Mouse (Mus musculus) liver, embryonic 15.5 days (tissue): ENCODE measurements at regions not wholly inside any gene's neighbourhood (a gene's known extent, or its start where the extent isn't known, plus 50 kb on each side); places are given as distances from the start of the nearest gene placed in this dataset.

ENCODE experiments used
- ATAC-seq: fragments of 200-750 bp; cut with Nextera tagmentation; 2 replicates; pipeline ENCODE4 v1.8.0; 2017; ENCODE audit warnings: moderate number of reproducible peaks, mild to moderate bottlenecking, moderate library complexity; ENCODE audit not compliant: insufficient read depth
- H3K27ac ChIP-seq: fragments of 300-500 bp; sonication (generic); replicated peaks from 2 replicates; pipeline ENCODE4 v1.5.1; 2015; ENCODE audit warnings: mild to moderate bottlenecking, inconsistent platforms
- H3K27me3 ChIP-seq: fragments of 300-500 bp; sonication (generic); 2 replicates; pipeline ENCODE4 v1.6.1; 2015; ENCODE audit warnings: mild to moderate bottlenecking, inconsistent platforms
- H3K36me3 ChIP-seq: fragments of 300-500 bp; sonication (generic); replicated peaks from 2 replicates; pipeline ENCODE4 v1.6.1; 2015; ENCODE audit warnings: moderate library complexity, mild to moderate bottlenecking, inconsistent platforms
- H3K4me1 ChIP-seq: fragments of 300-500 bp; sonication (generic); replicated peaks from 2 replicates; pipeline ENCODE4 v1.6.1; 2015; ENCODE audit warnings: inconsistent platforms
- H3K4me2 ChIP-seq: fragments of 300-500 bp; sonication (generic); 2 replicates; pipeline ENCODE4 v1.6.1; 2015; ENCODE audit warnings: moderate library complexity, mild to moderate bottlenecking, inconsistent platforms
- H3K4me3 ChIP-seq: fragments of 300-500 bp; sonication (generic); replicated peaks from 2 replicates; pipeline ENCODE4 v1.5.1; 2015; ENCODE audit warnings: mild to moderate bottlenecking, inconsistent platforms
- H3K9ac ChIP-seq: fragments of 300-500 bp; sonication (generic); 2 replicates; pipeline ENCODE4 v1.6.1; 2015; ENCODE audit warnings: moderate library complexity, mild to moderate bottlenecking, inconsistent platforms
- H3K9me3 ChIP-seq: fragments of 300-500 bp; sonication (generic); replicated peaks from 2 replicates; pipeline ENCODE4 v1.6.1; 2016; ENCODE audit warnings: inconsistent platforms
- WGBS: fragments of 180-500 bp; shearing (Covaris S2); methylation state at CpG from one replicate; pipeline ENCODE4 v1.1.7; 2015; ENCODE audit warnings: mixed read lengths; ENCODE audit not compliant: insufficient replicate concordance; 5-methylcytosine and 5-hydroxymethylcytosine counted together

DNA sequence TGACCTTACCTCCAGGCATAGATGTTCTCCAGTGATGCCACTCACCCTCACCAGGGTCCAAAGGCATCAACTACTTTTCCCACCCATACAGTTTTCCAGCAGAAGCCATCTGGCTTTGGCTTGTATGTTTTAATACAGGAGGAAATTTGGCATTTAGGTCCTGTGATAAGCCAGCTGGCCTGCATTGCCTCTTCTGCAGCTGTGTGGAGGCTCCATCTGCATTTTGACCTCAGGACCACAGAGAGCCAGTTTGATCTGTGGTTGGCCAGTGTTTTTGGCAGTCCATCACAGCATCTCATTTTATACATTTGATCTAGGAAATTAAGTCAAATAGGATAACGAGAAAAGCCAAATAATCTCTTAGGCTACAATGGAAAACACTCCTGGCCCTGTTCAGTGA, 315.1 kb upstream of the Sphkap start:
- Histone ChIP-seq H3K9me3 (no peaks in the 10 kb centered on the region), H3K4me1 (no peaks in the 10 kb centered on the region), H3K9ac (no peak overlapping the region), H3K4me2 (no peak overlapping the region), H3K27ac (no peak overlapping the region), H3K36me3 (no peaks in the 10 kb centered on the region), H3K27me3 (no peaks in the 10 kb centered on the region), H3K4me3 (no peak overlapping the region)
- 38% methylated on average over 1 of the region's 1 CpGs for WGBS
- no peak for ATAC-seq

DNA sequence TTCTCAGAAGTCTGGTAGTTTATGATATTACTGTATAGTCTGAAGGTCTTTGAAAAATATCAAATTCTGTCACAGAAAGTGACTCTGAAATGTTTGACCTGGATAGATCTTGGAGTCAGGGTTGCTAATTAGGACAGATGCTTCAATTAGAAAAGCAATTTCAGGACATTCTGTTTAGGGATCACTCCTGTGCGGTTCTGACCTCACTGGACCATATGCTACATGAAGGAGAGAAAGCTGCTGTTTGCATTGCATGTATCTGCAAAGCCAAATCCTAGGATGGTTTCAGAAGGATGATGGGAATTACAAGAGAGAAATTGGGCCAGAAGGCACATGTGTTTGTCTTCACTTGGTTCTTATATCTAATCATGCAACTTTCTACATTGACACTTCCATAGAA, 312.2 kb upstream of the Sphkap start:
- H3K9me3 ChIP-seq, result no peaks in the 10 kb centered on the region
- no peaks in the 10 kb centered on the region for H3K36me3 ChIP-seq
- 58% methylated on average over 1 of the region's 1 CpGs for WGBS
- H3K4me2 ChIP-seq, result no peak overlapping the region
- no peak for ATAC-seq
- H3K4me3 ChIP-seq, result no peak overlapping the region
- no peak overlapping the region for H3K27ac ChIP-seq
- H3K27me3 ChIP-seq, result no peaks in the 10 kb centered on the region
- no peak overlapping the region for H3K9ac ChIP-seq
- no peaks in the 10 kb centered on the region for H3K4me1 ChIP-seq

DNA sequence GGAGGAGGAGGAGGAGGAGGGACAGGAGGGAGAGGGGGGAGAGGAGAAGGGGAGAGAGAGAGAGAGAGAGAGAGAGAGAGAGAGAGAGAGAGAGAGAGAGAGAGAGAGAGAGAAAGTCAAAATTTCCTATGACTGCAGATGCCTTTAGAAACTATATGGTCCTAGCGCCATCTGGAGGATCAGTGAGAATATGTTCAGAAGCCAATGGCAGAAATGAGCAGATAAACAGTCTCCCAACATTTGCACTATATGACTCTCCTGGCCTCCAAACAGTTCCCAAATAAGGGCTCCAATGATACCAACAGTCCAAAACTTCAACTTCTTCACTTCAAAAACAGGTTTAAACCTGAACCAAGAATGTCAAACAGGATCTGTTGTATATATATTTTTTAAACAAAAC, 309.1 kb upstream of the Sphkap start:
- ATAC-seq, result no peak
- no peaks in the 10 kb centered on the region for H3K27me3 ChIP-seq
- WGBS, result 0% methylated on average over 1 of the region's 1 CpGs
- no peaks in the 10 kb centered on the region for H3K36me3 ChIP-seq
- H3K4me2 ChIP-seq, result no peak overlapping the region
- H3K4me1 ChIP-seq, result no peaks in the 10 kb centered on the region
- H3K27ac ChIP-seq, result no peak overlapping the region
- no peaks in the 10 kb centered on the region for H3K9me3 ChIP-seq
- H3K9ac ChIP-seq, result no peak overlapping the region
- no peak overlapping the region for H3K4me3 ChIP-seq

DNA sequence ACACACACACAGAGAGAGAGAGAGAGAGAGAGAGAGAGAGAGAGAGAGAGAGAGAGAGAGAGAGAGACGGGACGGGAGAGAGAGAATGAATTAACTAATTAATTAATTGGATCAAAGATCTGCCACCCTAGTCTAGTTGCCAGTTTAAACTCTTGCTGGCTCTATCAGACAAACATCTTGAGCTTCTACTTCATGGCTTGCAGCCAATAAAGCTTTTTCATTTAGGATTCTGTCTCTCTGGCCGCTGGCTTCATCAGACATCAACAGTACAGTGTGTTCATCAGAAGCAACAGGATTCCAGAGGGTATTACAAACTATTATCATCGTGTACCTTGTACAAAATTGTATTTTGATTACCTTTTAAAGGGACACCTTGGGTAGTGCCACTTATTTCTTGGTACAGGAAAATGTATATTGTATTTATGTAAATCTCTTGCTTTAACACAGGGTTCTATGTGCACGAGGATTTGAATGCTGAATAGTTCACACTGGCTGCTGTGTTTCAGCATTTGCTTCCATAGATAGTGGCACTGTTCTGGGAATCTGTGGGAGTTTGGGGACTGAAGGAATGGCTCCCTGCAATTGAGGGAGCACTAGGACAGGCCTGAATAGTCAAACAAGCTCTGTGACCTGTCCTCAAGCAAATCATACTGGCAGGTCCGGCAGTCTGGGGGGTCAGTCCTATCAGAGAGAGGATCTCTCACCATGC, 293.9 kb upstream of the Sphkap start:
- H3K27me3 ChIP-seq, result no peaks in the 10 kb centered on the region
- H3K4me2 ChIP-seq, result no peak overlapping the region
- H3K36me3 ChIP-seq, result no peaks in the 10 kb centered on the region
- no peak overlapping the region for H3K27ac ChIP-seq
- no peak for ATAC-seq
- 49% methylated on average over 6 of the region's 6 CpGs for WGBS
- no peak overlapping the region for H3K4me3 ChIP-seq
- H3K9me3 ChIP-seq, result no peaks in the 10 kb centered on the region
- H3K4me1 ChIP-seq, result no peaks in the 10 kb centered on the region
- H3K9ac ChIP-seq, result no peak overlapping the region

DNA sequence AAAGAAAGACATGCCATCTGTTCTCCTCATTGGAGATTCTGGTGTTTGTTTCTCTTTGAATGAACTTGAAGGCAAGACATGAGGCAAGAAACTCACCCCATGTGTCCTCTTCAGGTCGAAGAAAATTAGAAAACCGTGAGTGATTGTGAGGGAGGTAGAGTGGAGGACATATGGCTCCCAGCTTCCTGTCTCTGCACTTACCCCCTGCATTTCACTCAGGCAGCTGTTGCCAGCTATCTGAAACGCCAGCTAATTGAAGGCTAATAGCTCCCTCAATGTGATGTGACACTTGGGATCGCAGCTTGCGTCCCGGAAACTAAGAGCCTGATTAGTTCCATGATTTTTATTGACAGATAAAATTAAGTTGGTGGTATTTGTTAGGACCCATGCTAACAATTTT, 289.4 kb upstream of the Sphkap start:
- Histone ChIP-seq H3K9me3 (no peaks in the 10 kb centered on the region), H3K4me2 (no peak overlapping the region), H3K9ac (no peak overlapping the region), H3K27me3 (no peaks in the 10 kb centered on the region), H3K4me3 (no peak overlapping the region), H3K36me3 (no peaks in the 10 kb centered on the region), H3K4me1 (no peaks in the 10 kb centered on the region), H3K27ac (no peak overlapping the region)
- no peak for ATAC-seq
- WGBS, result 46% methylated on average over 6 of the region's 6 CpGs

DNA sequence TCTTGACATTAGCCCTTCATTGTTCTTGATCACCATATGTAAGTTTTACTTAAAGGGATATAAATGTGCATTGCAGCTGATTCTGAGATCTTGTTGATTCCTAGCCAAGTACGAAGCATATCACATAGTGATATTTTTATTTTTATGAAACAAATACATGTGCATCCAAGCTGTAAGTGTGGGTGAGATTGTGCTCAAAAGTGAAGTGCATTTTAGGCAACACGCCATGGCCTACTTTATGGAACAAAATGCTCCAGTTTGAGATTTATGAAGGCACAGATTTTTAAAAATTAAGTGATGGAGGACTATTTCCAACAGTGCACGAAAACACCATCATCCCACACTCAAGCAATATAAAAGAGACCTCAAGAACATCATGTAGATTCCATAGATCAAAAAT, 277.2 kb upstream of the Sphkap start:
- H3K27ac ChIP-seq, result no peak overlapping the region
- WGBS, result 39% methylated on average over 3 of the region's 3 CpGs
- H3K27me3 ChIP-seq, result no peaks in the 10 kb centered on the region
- no peaks in the 10 kb centered on the region for H3K36me3 ChIP-seq
- no peak overlapping the region for H3K4me3 ChIP-seq
- no peaks in the 10 kb centered on the region for H3K4me1 ChIP-seq
- H3K9ac ChIP-seq, result no peak overlapping the region
- no peak overlapping the region for H3K4me2 ChIP-seq
- no peaks in the 10 kb centered on the region for H3K9me3 ChIP-seq
- no peak for ATAC-seq

DNA sequence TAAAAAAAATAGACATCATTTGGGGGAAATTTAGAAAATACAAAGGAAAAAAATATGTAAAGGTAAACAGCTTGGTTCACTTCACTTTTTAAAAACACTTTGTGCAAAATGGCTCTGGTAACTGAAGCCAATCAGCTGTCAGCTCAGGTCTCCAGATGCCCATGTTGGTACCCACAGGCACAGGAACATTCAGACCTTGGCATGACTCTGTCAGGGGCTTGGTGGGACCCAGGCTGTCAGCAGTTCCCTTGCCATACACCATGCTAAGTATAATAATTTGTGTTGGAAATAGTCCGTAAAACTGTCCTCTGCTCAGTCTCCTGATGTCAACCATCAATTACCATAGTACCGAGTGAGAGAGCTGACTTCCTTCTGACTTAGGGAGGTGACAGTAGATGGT, 257.3 kb upstream of the Sphkap start:
- Histone ChIP-seq H3K36me3 (no peaks in the 10 kb centered on the region), H3K4me3 (no peak overlapping the region), H3K27ac (no peak overlapping the region), H3K9me3 (no peaks in the 10 kb centered on the region), H3K4me1 (no peaks in the 10 kb centered on the region), H3K9ac (no peak overlapping the region), H3K27me3 (no peaks in the 10 kb centered on the region), H3K4me2 (no peak overlapping the region)
- WGBS, result 64% methylated on average over 2 of the region's 2 CpGs
- no peak for ATAC-seq

DNA sequence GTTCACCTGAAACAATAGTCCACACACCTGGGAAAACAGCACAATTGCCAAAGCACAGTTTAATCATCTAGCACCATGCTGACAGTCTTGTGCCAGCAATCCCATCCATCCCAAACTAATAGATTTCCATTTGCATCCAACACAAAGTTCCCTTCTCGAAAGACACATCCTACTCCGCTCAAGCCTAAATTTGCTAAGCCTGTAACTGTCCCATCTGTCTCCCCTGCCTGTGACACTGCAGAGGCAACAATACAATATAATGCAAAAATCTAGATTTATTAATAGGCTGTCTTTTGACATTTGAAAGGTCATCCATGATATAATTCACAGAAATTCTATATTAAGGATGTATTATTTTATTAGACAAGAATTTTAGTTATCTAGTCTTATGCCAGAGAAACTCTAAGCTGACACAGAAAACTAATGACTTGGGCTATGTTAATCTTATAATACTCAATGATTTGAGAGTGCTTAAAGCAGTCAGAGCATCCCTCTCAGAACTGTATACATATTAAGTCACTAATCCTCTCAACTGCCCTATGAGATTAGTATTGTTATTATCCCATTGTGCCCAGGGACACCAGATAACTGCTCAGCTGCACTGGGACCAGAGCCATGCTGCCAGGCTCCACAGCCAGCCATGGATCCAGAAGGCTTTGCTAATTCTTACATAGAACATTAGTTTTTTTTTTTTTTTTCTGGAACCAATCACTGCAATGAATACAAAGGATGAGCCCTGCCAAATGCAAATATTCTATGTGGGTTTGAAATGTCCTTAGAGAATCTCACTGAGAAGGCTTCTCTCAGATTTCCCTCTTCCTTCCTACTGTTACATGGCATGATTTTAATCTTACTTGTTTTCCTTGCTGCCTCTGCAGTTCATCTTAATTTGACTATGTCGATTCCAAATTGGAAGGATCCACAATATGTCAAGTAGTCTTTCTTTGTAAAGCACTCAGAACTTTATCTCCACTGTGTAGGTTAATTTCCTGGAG, 254.1 kb upstream of the Sphkap start:
- Histone ChIP-seq H3K9ac (no peak overlapping the region), H3K4me2 (no peak overlapping the region), H3K27me3 (no peaks in the 10 kb centered on the region), H3K4me3 (no peak overlapping the region), H3K27ac (no peak overlapping the region), H3K9me3 (no peaks in the 10 kb centered on the region), H3K4me1 (no peaks in the 10 kb centered on the region), H3K36me3 (no peaks in the 10 kb centered on the region)
- no peak for ATAC-seq
- WGBS, result 56% methylated on average over 3 of the region's 3 CpGs

DNA sequence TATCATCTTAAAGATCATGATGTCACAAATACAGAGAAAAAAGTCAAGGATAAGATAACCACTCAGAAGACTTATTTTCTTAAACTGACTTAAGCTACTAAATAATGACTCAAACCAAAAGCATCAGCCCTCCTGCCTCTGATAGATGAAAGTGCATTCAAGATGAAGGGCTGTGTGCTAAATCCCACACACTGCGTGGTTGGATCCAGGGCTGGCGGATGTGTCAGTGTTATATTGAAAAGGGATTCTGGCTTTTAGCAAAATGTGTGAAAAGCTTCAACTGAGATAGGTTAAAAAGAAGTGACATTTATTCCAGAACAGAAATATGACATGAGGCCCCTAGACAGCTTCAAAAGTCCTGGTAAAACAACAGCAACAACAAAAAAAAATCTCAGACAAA, 245.7 kb upstream of the Sphkap start:
- no peaks in the 10 kb centered on the region for H3K36me3 ChIP-seq
- H3K27ac ChIP-seq, result no peak overlapping the region
- WGBS, result 74% methylated on average over 2 of the region's 2 CpGs
- no peaks in the 10 kb centered on the region for H3K27me3 ChIP-seq
- H3K9ac ChIP-seq, result no peak overlapping the region
- H3K4me3 ChIP-seq, result no peak overlapping the region
- no peaks in the 10 kb centered on the region for H3K4me1 ChIP-seq
- no peaks in the 10 kb centered on the region for H3K9me3 ChIP-seq
- no peak overlapping the region for H3K4me2 ChIP-seq
- no peak for ATAC-seq

DNA sequence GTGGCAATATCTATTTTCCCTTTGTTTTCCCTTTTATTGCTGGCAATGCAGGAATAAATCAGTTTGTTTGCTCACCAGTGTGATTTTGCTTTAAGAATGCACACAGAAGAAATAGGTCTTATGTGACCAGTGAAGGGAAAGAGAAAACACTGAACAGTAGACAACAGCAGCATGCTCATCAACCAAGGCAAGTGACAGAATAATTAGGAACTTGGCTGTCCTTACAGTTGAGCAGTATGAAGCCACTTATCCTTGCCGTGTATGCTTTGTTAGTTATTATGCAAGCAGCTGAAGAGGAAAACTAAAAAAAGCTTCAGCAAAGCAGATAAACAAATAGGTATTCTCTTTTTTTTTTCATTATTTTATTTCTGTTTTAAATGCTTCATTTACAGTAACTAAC, 237.6 kb upstream of the Sphkap start:
- 78% methylated on average over 1 of the region's 1 CpGs for WGBS
- H3K4me2 ChIP-seq, result no peak overlapping the region
- no peaks in the 10 kb centered on the region for H3K27me3 ChIP-seq
- H3K9ac ChIP-seq, result no peak overlapping the region
- no peak for ATAC-seq
- no peak overlapping the region for H3K4me3 ChIP-seq
- no peaks in the 10 kb centered on the region for H3K9me3 ChIP-seq
- no peaks in the 10 kb centered on the region for H3K36me3 ChIP-seq
- no peaks in the 10 kb centered on the region for H3K4me1 ChIP-seq
- H3K27ac ChIP-seq, result no peak overlapping the region

DNA sequence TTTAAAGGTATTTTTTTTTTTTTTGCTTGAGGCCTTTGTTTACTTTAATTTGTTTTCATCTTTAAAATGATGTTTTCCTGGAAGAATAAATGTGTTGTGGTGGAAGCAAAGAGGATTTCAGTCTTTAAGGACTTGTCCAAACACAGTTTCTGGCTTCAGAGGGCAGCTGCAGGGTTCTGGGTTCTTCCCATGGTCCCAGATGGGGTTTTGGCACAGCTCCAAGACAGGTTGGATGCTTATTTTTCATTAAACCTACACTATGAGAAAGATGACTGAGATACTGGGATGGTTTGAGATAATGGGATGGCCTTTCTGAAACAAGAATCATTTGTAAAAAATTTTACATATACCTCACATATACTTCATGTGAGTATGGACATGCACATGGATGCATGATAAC, 234.7 kb upstream of the Sphkap start:
- Histone ChIP-seq H3K4me3 (no peak overlapping the region), H3K9ac (no peak overlapping the region), H3K9me3 (no peaks in the 10 kb centered on the region), H3K36me3 (no peaks in the 10 kb centered on the region), H3K27ac (no peak overlapping the region), H3K27me3 (no peaks in the 10 kb centered on the region), H3K4me1 (no peaks in the 10 kb centered on the region), H3K4me2 (no peak overlapping the region)
- ATAC-seq, result no peak
